Mouse (Mus musculus): Measurements from ENCODE around the gene Miip. TPM values are rescaled to one million over a fixed set of nuclear protein-coding genes. Genes with fewer than 3 reads are reported as not detected.

The Miip gene
- polyA plus RNA-seq, 1 experiment, result 48.8 TPM

DNA sequence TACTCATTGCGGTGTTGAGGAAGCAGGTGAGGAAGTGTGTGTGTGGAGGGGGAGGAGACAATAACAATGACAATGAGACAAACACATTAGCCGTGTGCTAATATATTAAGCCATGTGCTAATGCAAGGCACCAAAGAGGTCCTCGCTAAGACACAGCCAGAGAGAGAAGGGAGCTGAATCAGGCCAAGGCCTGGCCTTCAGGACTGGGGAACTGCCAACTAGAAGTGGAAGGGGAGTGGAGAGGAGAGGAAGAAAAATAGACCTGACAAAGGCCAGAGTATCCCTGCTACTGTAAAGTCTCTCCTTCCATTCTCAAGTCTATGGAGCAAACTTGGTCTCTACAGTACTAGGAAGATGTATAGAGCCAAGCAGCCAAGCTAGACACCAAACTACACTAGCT lies 35.0 kb upstream of the Miip start:
- Histone ChIP-seq H3K9ac (ENCODE audit: low read depth, poor library complexity, severe bottlenecking) (no peak overlapping the region), H3K27me3 (ENCODE audit: control insufficient read depth, insufficient read depth, low read length, poor library complexity, severe bottlenecking) (no peaks in the 10 kb centered on the region), H3K4me1 (ENCODE audit: control insufficient read depth, insufficient read depth, low read length) (peaks cover 2% of the 10 kb centered on the region), H3K36me3 (ENCODE audit: control insufficient read depth, insufficient read depth, low read length, poor library complexity, severe bottlenecking) (no peaks in the 10 kb centered on the region), H3K27ac (ENCODE audit: insufficient read depth, low read length) (no peak overlapping the region), H3K9me3 (replicated peaks; ENCODE audit: control insufficient read depth, insufficient read depth, low read length, poor library complexity, severe bottlenecking) (no peaks in the 10 kb centered on the region), H3K4me3 (ENCODE audit: low read depth, low read length) (no peak overlapping the region)
- TF ChIP-seq EP300 (IDR thresholded peaks at IDR 0.05; ENCODE audit: insufficient read depth, low read depth, low read length), result no peak
- no peak for TF ChIP-seq POLR2A (IDR thresholded peaks at IDR 0.05; ENCODE audit: insufficient read depth, low read length)
- TF ChIP-seq CTCF (IDR thresholded peaks at IDR 0.05; ENCODE audit: low read depth, low read length), result no peak

DNA sequence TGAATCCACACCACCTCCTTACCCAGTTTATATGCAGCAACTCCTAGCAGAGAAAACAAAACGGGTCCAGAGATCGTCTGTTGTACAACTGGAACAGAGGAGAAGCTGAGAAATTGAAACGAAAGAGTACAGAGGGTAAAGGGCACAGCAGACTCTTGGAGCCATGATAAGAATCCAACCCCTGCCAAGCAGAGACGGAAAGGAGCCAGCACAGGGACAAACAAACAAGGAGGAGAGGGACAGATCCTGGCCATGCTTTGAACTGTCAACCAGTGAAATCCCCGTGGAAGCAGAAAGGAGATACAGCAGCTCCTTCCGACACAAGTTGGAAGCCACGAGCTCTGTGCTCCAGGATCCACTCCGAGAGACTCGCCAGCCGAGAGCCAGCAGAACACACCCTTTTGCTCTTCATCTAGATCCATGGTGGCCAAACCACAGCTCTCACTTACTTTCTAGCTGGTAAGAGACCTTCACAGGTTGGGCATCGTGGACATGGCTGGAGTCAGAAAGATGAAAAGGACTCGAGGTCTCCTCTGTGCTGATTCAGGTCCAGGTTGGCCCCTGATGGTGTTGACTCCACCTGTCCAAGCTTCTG lies 34.4 kb upstream of the Miip start:
- TF ChIP-seq EP300 (IDR thresholded peaks at IDR 0.05; ENCODE audit: insufficient read depth, low read depth, low read length) (no peak), POLR2A (IDR thresholded peaks at IDR 0.05; ENCODE audit: insufficient read depth, low read length) (no peak), CTCF (IDR thresholded peaks at IDR 0.05; ENCODE audit: low read depth, low read length) (no peak)
- Histone ChIP-seq H3K27ac (ENCODE audit: insufficient read depth, low read length) (no peak overlapping the region), H3K4me3 (ENCODE audit: low read depth, low read length) (no peak overlapping the region), H3K36me3 (ENCODE audit: control insufficient read depth, insufficient read depth, low read length, poor library complexity, severe bottlenecking) (no peaks in the 10 kb centered on the region), H3K4me1 (ENCODE audit: control insufficient read depth, insufficient read depth, low read length) (peaks cover 2% of the 10 kb centered on the region), H3K9ac (ENCODE audit: low read depth, poor library complexity, severe bottlenecking) (no peak overlapping the region), H3K9me3 (replicated peaks; ENCODE audit: control insufficient read depth, insufficient read depth, low read length, poor library complexity, severe bottlenecking) (no peaks in the 10 kb centered on the region), H3K27me3 (ENCODE audit: control insufficient read depth, insufficient read depth, low read length, poor library complexity, severe bottlenecking) (no peaks in the 10 kb centered on the region)

DNA sequence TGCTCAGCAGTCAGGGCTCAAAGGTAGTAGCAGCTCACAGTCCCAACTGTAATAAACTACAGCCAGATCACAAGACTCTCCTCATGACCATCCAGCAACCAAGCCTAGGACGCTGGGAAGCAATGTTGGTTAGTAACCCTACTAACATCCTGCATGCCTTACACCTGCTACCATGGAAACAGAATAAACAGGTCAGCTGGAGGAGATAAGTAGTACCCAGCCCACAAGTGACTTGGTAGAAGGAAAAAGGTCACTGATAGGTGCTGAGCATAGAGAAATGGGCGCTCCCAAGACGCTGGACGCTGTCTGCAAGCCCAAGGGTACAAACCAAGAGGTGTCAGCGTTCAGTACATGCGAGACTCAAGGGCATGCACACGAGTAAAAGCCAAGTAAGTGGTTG lies 31.8 kb upstream of the Miip start:
- TF ChIP-seq CTCF (IDR thresholded peaks at IDR 0.05; ENCODE audit: low read depth, low read length) (no peak), EP300 (IDR thresholded peaks at IDR 0.05; ENCODE audit: insufficient read depth, low read depth, low read length) (no peak), POLR2A (IDR thresholded peaks at IDR 0.05; ENCODE audit: insufficient read depth, low read length) (no peak)
- Histone ChIP-seq H3K9me3 (replicated peaks; ENCODE audit: control insufficient read depth, insufficient read depth, low read length, poor library complexity, severe bottlenecking) (no peaks in the 10 kb centered on the region), H3K27ac (ENCODE audit: insufficient read depth, low read length) (no peak overlapping the region), H3K4me3 (ENCODE audit: low read depth, low read length) (no peak overlapping the region), H3K27me3 (ENCODE audit: control insufficient read depth, insufficient read depth, low read length, poor library complexity, severe bottlenecking) (no peaks in the 10 kb centered on the region), H3K4me1 (ENCODE audit: control insufficient read depth, insufficient read depth, low read length) (no peaks in the 10 kb centered on the region), H3K36me3 (ENCODE audit: control insufficient read depth, insufficient read depth, low read length, poor library complexity, severe bottlenecking) (no peaks in the 10 kb centered on the region; the same call in 1 of the 2 replicates), H3K9ac (ENCODE audit: low read depth, poor library complexity, severe bottlenecking) (no peak overlapping the region)

DNA sequence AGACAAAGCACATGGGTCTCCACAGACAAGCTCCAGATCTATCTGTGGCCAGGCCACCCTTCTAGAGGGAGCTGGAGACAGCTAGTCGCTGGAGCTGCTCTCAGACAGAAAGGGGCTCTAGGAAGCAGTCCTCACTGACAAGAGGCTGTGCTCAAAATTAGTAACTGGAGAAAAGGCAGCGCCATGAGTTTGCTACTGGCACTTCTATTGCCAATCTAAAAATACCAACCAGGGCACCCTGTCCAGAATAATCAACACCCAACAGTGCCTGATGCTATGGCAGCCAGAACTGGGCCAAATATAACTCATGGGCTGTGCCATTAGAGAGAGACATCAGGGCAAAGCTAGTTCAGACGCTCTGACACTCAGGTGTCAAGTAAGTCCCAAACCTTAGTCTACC lies 28.7 kb upstream of the Miip start:
- H3K4me3 ChIP-seq (ENCODE audit: low read depth, low read length), result no peak overlapping the region
- H3K27me3 ChIP-seq (ENCODE audit: control insufficient read depth, insufficient read depth, low read length, poor library complexity, severe bottlenecking), result no peaks in the 10 kb centered on the region
- no peaks in the 10 kb centered on the region for H3K4me1 ChIP-seq (ENCODE audit: control insufficient read depth, insufficient read depth, low read length)
- no peak overlapping the region for H3K27ac ChIP-seq (ENCODE audit: insufficient read depth, low read length)
- TF ChIP-seq POLR2A (IDR thresholded peaks at IDR 0.05; ENCODE audit: insufficient read depth, low read length) (no peak), CTCF (IDR thresholded peaks at IDR 0.05; ENCODE audit: low read depth, low read length) (no peak), EP300 (IDR thresholded peaks at IDR 0.05; ENCODE audit: insufficient read depth, low read depth, low read length) (no peak)
- H3K9ac ChIP-seq (ENCODE audit: low read depth, poor library complexity, severe bottlenecking), result no peak overlapping the region
- H3K36me3 ChIP-seq (ENCODE audit: control insufficient read depth, insufficient read depth, low read length, poor library complexity, severe bottlenecking), result no peaks in the 10 kb centered on the region; the same call in 1 of the 2 replicates
- H3K9me3 ChIP-seq (replicated peaks; ENCODE audit: control insufficient read depth, insufficient read depth, low read length, poor library complexity, severe bottlenecking), result no peaks in the 10 kb centered on the region

DNA sequence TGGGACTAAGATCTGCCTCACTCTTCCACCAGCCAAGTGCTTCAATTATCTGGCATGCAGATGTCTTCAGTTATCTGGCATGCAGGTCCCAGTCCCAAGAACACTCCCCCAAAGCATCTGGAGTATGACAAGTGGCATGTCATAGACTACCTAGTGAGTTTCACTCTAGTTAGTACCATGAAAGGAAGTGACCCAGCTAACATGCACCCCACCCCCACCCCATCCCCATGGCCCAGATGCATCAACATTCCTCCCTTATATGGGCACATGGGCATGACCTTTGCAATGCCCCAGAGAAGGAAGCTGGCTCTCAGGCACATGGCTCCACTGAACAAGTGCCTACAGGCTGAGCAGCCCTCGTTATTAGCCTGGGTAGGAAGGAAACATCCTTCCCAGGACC lies 27.8 kb upstream of the Miip start:
- Histone ChIP-seq H3K27me3 (ENCODE audit: control insufficient read depth, insufficient read depth, low read length, poor library complexity, severe bottlenecking) (no peaks in the 10 kb centered on the region), H3K4me3 (ENCODE audit: low read depth, low read length) (no peak overlapping the region), H3K36me3 (ENCODE audit: control insufficient read depth, insufficient read depth, low read length, poor library complexity, severe bottlenecking) (no peaks in the 10 kb centered on the region; the same call in 1 of the 2 replicates), H3K27ac (ENCODE audit: insufficient read depth, low read length) (no peak overlapping the region), H3K9ac (ENCODE audit: low read depth, poor library complexity, severe bottlenecking) (no peak overlapping the region), H3K9me3 (replicated peaks; ENCODE audit: control insufficient read depth, insufficient read depth, low read length, poor library complexity, severe bottlenecking) (no peaks in the 10 kb centered on the region), H3K4me1 (ENCODE audit: control insufficient read depth, insufficient read depth, low read length) (no peaks in the 10 kb centered on the region)
- TF ChIP-seq CTCF (IDR thresholded peaks at IDR 0.05; ENCODE audit: low read depth, low read length) (no peak), EP300 (IDR thresholded peaks at IDR 0.05; ENCODE audit: insufficient read depth, low read depth, low read length) (no peak), POLR2A (IDR thresholded peaks at IDR 0.05; ENCODE audit: insufficient read depth, low read length) (no peak)

DNA sequence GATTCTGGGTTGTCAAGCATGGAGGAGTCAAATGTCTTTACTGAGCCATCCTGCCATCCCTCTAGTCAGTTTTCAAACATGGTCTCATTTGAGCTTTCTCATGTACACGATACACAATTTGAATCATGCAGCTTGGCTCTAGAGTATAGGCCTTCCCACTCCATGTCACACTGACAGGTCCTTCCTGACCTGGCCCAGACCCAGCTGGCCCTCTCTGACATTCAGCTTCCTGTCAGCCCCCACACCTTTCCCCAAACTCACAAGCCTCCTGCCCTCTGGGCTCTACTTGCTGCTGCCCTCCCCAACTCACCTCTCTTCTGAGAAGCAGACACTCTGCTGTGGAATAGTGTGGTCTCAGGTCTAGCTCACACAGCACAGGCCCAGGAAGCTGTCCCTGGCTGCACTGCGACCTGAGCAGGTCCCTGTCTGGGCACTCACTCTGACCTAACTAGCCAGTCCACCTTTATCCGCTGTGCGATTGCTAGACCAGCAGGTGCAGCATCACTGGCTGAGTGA lies 27.3 kb upstream of the Miip start:
- no peaks in the 10 kb centered on the region for H3K27me3 ChIP-seq (ENCODE audit: control insufficient read depth, insufficient read depth, low read length, poor library complexity, severe bottlenecking)
- no peak overlapping the region for H3K9ac ChIP-seq (ENCODE audit: low read depth, poor library complexity, severe bottlenecking)
- H3K36me3 ChIP-seq (ENCODE audit: control insufficient read depth, insufficient read depth, low read length, poor library complexity, severe bottlenecking), result no peaks in the 10 kb centered on the region; the same call in 1 of the 2 replicates
- H3K4me3 ChIP-seq (ENCODE audit: low read depth, low read length), result no peak overlapping the region
- no peaks in the 10 kb centered on the region for H3K4me1 ChIP-seq (ENCODE audit: control insufficient read depth, insufficient read depth, low read length)
- H3K27ac ChIP-seq (ENCODE audit: insufficient read depth, low read length), result no peak overlapping the region
- H3K9me3 ChIP-seq (replicated peaks; ENCODE audit: control insufficient read depth, insufficient read depth, low read length, poor library complexity, severe bottlenecking), result no peaks in the 10 kb centered on the region
- TF ChIP-seq EP300 (IDR thresholded peaks at IDR 0.05; ENCODE audit: insufficient read depth, low read depth, low read length), result no peak
- no peak for TF ChIP-seq CTCF (IDR thresholded peaks at IDR 0.05; ENCODE audit: low read depth, low read length)
- no peak for TF ChIP-seq POLR2A (IDR thresholded peaks at IDR 0.05; ENCODE audit: insufficient read depth, low read length)

All from ES-Bruce4 (cell line).